Mouse (Mus musculus) midbrain, embryonic 16.5 days (tissue): ENCODE data around the gene Tmem131. TPM values are rescaled to one million over a fixed set of nuclear protein-coding genes. Genes with fewer than 3 reads are reported as not detected.

Experiments
- ATAC-seq: fragments of 200-750 bp; cut with Nextera tagmentation; 2 replicates; pipeline ENCODE4 v1.8.0; 2017; ENCODE audit warnings: moderate TSS enrichment
- H3K27ac ChIP-seq: fragments of 300-500 bp; sonication (generic); 2 replicates; pipeline ENCODE4 v1.5.1; 2014; ENCODE audit warnings: mild to moderate bottlenecking, low read length, mixed read lengths
- H3K27me3 ChIP-seq: fragments of 300-500 bp; sonication (generic); 2 replicates; pipeline ENCODE4 v1.6.1; 2014; ENCODE audit warnings: low read depth, low read length, mixed read lengths; ENCODE audit not compliant: control insufficient read depth, insufficient read depth
- H3K36me3 ChIP-seq: fragments of 300-500 bp; sonication (generic); 2 replicates; pipeline ENCODE4 v1.6.1; 2014; ENCODE audit warnings: mild to moderate bottlenecking, low read length, moderate library complexity, mixed read lengths; ENCODE audit not compliant: control insufficient read depth, insufficient read depth
- H3K4me1 ChIP-seq: fragments of 300-500 bp; sonication (generic); 2 replicates; pipeline ENCODE4 v1.6.1; 2014; ENCODE audit warnings: mild to moderate bottlenecking, low read length, mixed read lengths; ENCODE audit not compliant: control insufficient read depth, insufficient read depth
- H3K4me2 ChIP-seq: fragments of 300-500 bp; sonication (generic); 2 replicates; pipeline ENCODE4 v1.6.1; 2014; ENCODE audit warnings: mild to moderate bottlenecking, low read length, mixed read lengths
- H3K4me3 ChIP-seq: fragments of 300-500 bp; sonication (generic); 2 replicates; pipeline ENCODE4 v1.5.1; 2014; ENCODE audit warnings: low read depth, mild to moderate bottlenecking, low read length, moderate library complexity, mixed read lengths
- H3K9ac ChIP-seq: fragments of 300-500 bp; sonication (generic); 2 replicates; pipeline ENCODE4 v1.6.1; 2014; ENCODE audit warnings: low read depth, low read length, mixed read lengths
- H3K9me3 ChIP-seq: fragments of 300-500 bp; sonication (generic); replicated peaks from 2 replicates; pipeline ENCODE4 v1.6.1; 2014; ENCODE audit warnings: mild to moderate bottlenecking, low read length, mixed read lengths; ENCODE audit not compliant: control insufficient read depth, poor library complexity, severe bottlenecking
- WGBS: fragments of 180-500 bp; shearing (Covaris S2); extraction: QIAGEN DNeasy Blood & Tissue Kit; methylation state at CpG from one replicate; pipeline ENCODE4 v1.1.7; 2014; 5-methylcytosine and 5-hydroxymethylcytosine counted together
- polyA plus RNA-seq: library from polyadenylated mRNA; unstranded; fragments of >200 nt; fragmentation: Nextera tagmentation; extraction: Ambion mirVana; gene quantifications from 2 replicates; pipeline ENCODE4 v1.2.1, GENCODE M21; 2015

The Tmem131 gene
- polyA plus RNA-seq, 1 experiment from 2014 or later = 14.0 TPM

- Histone ChIP-seq H3K4me2 (peak overlapping the region; percentile 63), H3K4me3 (peak overlapping the region; percentile 96), H3K36me3 (no peaks in the 10 kb centered on the region), H3K4me1 (peaks cover 27% of the 10 kb centered on the region), H3K9ac (peak overlapping the region; percentile 97), H3K9me3 (no peaks in the 10 kb centered on the region), H3K27me3 (no peaks in the 10 kb centered on the region), H3K27ac (peak overlapping the region; percentile 92)
- 41% methylated on average over 3 of the region's 3 CpGs for WGBS
- no peak; the same call in 1 of the 2 replicates for ATAC-seq
Observed at GRCm38 (mm10) chr1:36940381-36940762, 3.1 kb downstream of the Tmem131 start.

GRCm38 (mm10) chr1:36939506-36940380, 3.7 kb downstream of the Tmem131 start:
- peak overlapping the region; percentile 63 for H3K4me2 ChIP-seq
- ATAC-seq = peak; percentile 97
- under 1% methylated on average over 72 of the region's 79 CpGs for WGBS

GRCm38 (mm10) chr1:36938801-36939286, 4.6 kb downstream of the Tmem131 start:
- no peaks in the 10 kb centered on the region for H3K9me3 ChIP-seq
- H3K4me1 ChIP-seq = peaks cover 38% of the 10 kb centered on the region
- peak overlapping the region; percentile 97 for H3K9ac ChIP-seq
- peak overlapping the region; percentile 92 for H3K27ac ChIP-seq
- no peaks in the 10 kb centered on the region for H3K36me3 ChIP-seq
- peak overlapping the region; percentile 96 for H3K4me3 ChIP-seq
- under 1% methylated on average over 37 of the region's 59 CpGs for WGBS
- no peaks in the 10 kb centered on the region for H3K27me3 ChIP-seq
- ATAC-seq = no peak; the same call in none of the 2 replicates
- peak overlapping the region; percentile 58 for H3K4me2 ChIP-seq

More at GRCm38 (mm10) chr1:36939506-36940380, 3.7 kb downstream of the Tmem131 start:
- no peaks in the 10 kb centered on the region for H3K9me3 ChIP-seq
- H3K36me3 ChIP-seq = no peaks in the 10 kb centered on the region
- peak overlapping the region; percentile 92 for H3K27ac ChIP-seq
- no peaks in the 10 kb centered on the region for H3K27me3 ChIP-seq
- peak overlapping the region; percentile 96 for H3K4me3 ChIP-seq
- H3K9ac ChIP-seq = peak overlapping the region; percentile 97
- H3K4me1 ChIP-seq = peaks cover 33% of the 10 kb centered on the region

GRCm38 (mm10) chr1:36938348-36938747, 5.1 kb downstream of the Tmem131 start:
- Histone ChIP-seq H3K9ac (peak overlapping the region; percentile 97), H3K4me3 (peak overlapping the region; percentile 96), H3K36me3 (no peaks in the 10 kb centered on the region), H3K4me2 (peak overlapping the region; percentile 58), H3K4me1 (peaks cover 38% of the 10 kb centered on the region), H3K9me3 (no peaks in the 10 kb centered on the region), H3K27me3 (no peaks in the 10 kb centered on the region), H3K27ac (no peak overlapping the region)
- no peak for ATAC-seq
- 3% methylated on average over 9 of the region's 9 CpGs for WGBS

- peak overlapping the region; percentile 58 for H3K4me2 ChIP-seq
- H3K4me1 ChIP-seq = peaks cover 38% of the 10 kb centered on the region
- H3K36me3 ChIP-seq = no peaks in the 10 kb centered on the region
- peak overlapping the region; percentile 39; the same call in 1 of the 2 replicates for H3K9ac ChIP-seq
- no peak overlapping the region for H3K27ac ChIP-seq
- H3K4me3 ChIP-seq = peak overlapping the region; percentile 96
- 19% methylated on average over 3 of the region's 3 CpGs for WGBS
- ATAC-seq = no peak
- H3K27me3 ChIP-seq = no peaks in the 10 kb centered on the region
- no peaks in the 10 kb centered on the region for H3K9me3 ChIP-seq
Observed at GRCm38 (mm10) chr1:36937648-36938047, 5.8 kb downstream of the Tmem131 start.

GRCm38 (mm10) chr1:36937015-36937414, 6.5 kb downstream of the Tmem131 start:
- no peak for ATAC-seq
- Histone ChIP-seq H3K4me2 (peak overlapping the region; percentile 58), H3K27me3 (no peaks in the 10 kb centered on the region), H3K36me3 (no peaks in the 10 kb centered on the region), H3K9me3 (no peaks in the 10 kb centered on the region), H3K4me3 (no peak overlapping the region), H3K9ac (no peak overlapping the region), H3K27ac (no peak overlapping the region), H3K4me1 (peaks cover 38% of the 10 kb centered on the region)
- WGBS = 85% methylated on average over 2 of the region's 2 CpGs

GRCm38 (mm10) chr1:36936567-36936966, 6.9 kb downstream of the Tmem131 start:
- 0 out of 2 replicates have a peak overlapping the region, but pooled peaks have one; percentile 20 for H3K4me2 ChIP-seq
- H3K4me3 ChIP-seq = no peak overlapping the region
- no peak overlapping the region for H3K27ac ChIP-seq
- peaks cover 38% of the 10 kb centered on the region for H3K4me1 ChIP-seq
- ATAC-seq = no peak
- 86% methylated on average over 7 of the region's 7 CpGs for WGBS
- no peaks in the 10 kb centered on the region for H3K27me3 ChIP-seq
- H3K9ac ChIP-seq = no peak overlapping the region
- H3K36me3 ChIP-seq = no peaks in the 10 kb centered on the region
- no peaks in the 10 kb centered on the region for H3K9me3 ChIP-seq

GRCm38 (mm10) chr1:36934778-36935177, 8.7 kb downstream of the Tmem131 start:
- Histone ChIP-seq H3K4me3 (no peak overlapping the region), H3K36me3 (no peaks in the 10 kb centered on the region), H3K27ac (no peak overlapping the region), H3K9me3 (no peaks in the 10 kb centered on the region), H3K9ac (0 out of 2 replicates have a peak overlapping the region, but pooled peaks have one; percentile 1), H3K4me2 (no peak overlapping the region), H3K27me3 (no peaks in the 10 kb centered on the region), H3K4me1 (peaks cover 32% of the 10 kb centered on the region)
- 69% methylated on average over 6 of the region's 6 CpGs for WGBS
- no peak for ATAC-seq
